In genomic region chr3:30060058-30060457, GRCm38 (mm10) we compare ENCODE assay signal across 35 mouse cellular contexts.
"Had no signal": no experiment of that assay in that cellular context is flagged by ENCODE, and none has a peak within 500 bp of the region (broad histone marks: within the 10 kb centered on the region; RNA-seq: fewer than 3 reads in every experiment).

No protein-coding gene starts in this region.

- H3K4me2 ChIP-seq: heart, embryonic 11.5 days; heart, embryonic 12.5 days; heart, embryonic 13.5 days; heart, embryonic 15.5 days; hindbrain, embryonic 12.5 days; hindbrain, embryonic 13.5 days; hindbrain, embryonic 14.5 days; hindbrain, embryonic 15.5 days; intestine, embryonic 15.5 days; kidney, embryonic 15.5 days had no signal

- H3K27me3 ChIP-seq: heart, embryonic 12.5 days; heart, embryonic 13.5 days; heart, embryonic 15.5 days; hindbrain, embryonic 12.5 days; hindbrain, embryonic 13.5 days; hindbrain, embryonic 15.5 days; kidney, embryonic 15.5 days had no signal

- H3K4me1 ChIP-seq: heart, embryonic 10.5 days; heart, embryonic 12.5 days; heart, embryonic 13.5 days; heart, embryonic 15.5 days; hindbrain, embryonic 10.5 days; hindbrain, embryonic 12.5 days; hindbrain, embryonic 13.5 days; hindbrain, embryonic 15.5 days; intestine, embryonic 15.5 days; kidney, embryonic 15.5 days had no signal

- ATAC-seq: hindbrain, embryonic 16.5 days; hindbrain, postnatal 0 days; inflammation-experienced regulatory T-cells, adult 6 months; intestine, embryonic 15.5 days; intestine, embryonic 16.5 days; intestine, postnatal 0 days had no signal

- H3K36me3 ChIP-seq: heart, embryonic 10.5 days; heart, embryonic 12.5 days; heart, embryonic 13.5 days; heart, embryonic 15.5 days; hindbrain, embryonic 10.5 days; hindbrain, embryonic 12.5 days; hindbrain, embryonic 13.5 days; hindbrain, embryonic 15.5 days; intestine, embryonic 15.5 days; kidney, embryonic 15.5 days had no signal

- H3K9me3 ChIP-seq: heart, embryonic 10.5 days; heart, embryonic 12.5 days; heart, embryonic 13.5 days; heart, embryonic 15.5 days; hindbrain, embryonic 10.5 days; hindbrain, embryonic 12.5 days; hindbrain, embryonic 13.5 days; hindbrain, embryonic 15.5 days; intestine, embryonic 15.5 days; kidney, embryonic 15.5 days had no signal

- DNase-seq: heart, adult 2 months; heart, postnatal 10 days; heart, postnatal 14 days; heart, postnatal 36 days; heart, postnatal 4 days; kidney, adult 11 months; kidney, adult 18-20 months; kidney, adult 2 months; kidney, adult 8-10 months; kidney, adult 9 months; kidney, postnatal 10 days; kidney, postnatal 14 days; kidney, postnatal 25 days; kidney, postnatal 36 days; kidney, postnatal 4 days; layer of hippocampus, adult 9-11 months had no signal

- H3K27ac ChIP-seq: heart, adult 2 months; heart, embryonic 10.5 days; heart, embryonic 13.5 days; heart, embryonic 15.5 days; hindbrain, embryonic 10.5 days; hindbrain, embryonic 12.5 days; hindbrain, embryonic 13.5 days; hindbrain, embryonic 14.5 days; hindbrain, embryonic 15.5 days; hindbrain, postnatal 0 days; intestine, embryonic 15.5 days; kidney, embryonic 15.5 days; kidney, postnatal 0 days; layer of hippocampus, adult 2 months had no signal

- H3K4me3 ChIP-seq: heart, adult 2 months; heart, embryonic 10.5 days; heart, embryonic 12.5 days; heart, embryonic 13.5 days; heart, embryonic 15.5 days; hindbrain, embryonic 10.5 days; hindbrain, embryonic 12.5 days; hindbrain, embryonic 13.5 days; hindbrain, embryonic 15.5 days; intestine, embryonic 15.5 days; kidney, embryonic 15.5 days; layer of hippocampus, adult 2 months had no signal

- H3K9ac ChIP-seq: heart, embryonic 12.5 days; heart, embryonic 13.5 days; heart, embryonic 15.5 days; hindbrain, embryonic 12.5 days; hindbrain, embryonic 13.5 days; hindbrain, embryonic 14.5 days; hindbrain, embryonic 15.5 days; intestine, embryonic 15.5 days; kidney, embryonic 15.5 days had no signal
